Mouse (Mus musculus): ENCODE measurements around the gene Cdc42se1. TPM values are rescaled to one million over a fixed set of nuclear protein-coding genes. Genes with fewer than 3 reads are reported as not detected.

Cdc42se1 gene
- polyA plus RNA-seq, 1 experiment from 2014 or later = 104 TPM

- TF ChIP-seq CTCF (IDR thresholded peaks at IDR 0.05) (no peak), EP300 (IDR thresholded peaks at IDR 0.05) (peak; percentile 70; the same call in 1 of the 2 replicates)
- Histone ChIP-seq H3K27me3 (replicated peaks; ENCODE audit: insufficient read depth, low read length) (no peaks in the 10 kb centered on the region), H3K27ac (ENCODE audit: low read length) (peak overlapping the region; percentile 94), H3K9ac (replicated peaks; ENCODE audit: low read depth) (peak overlapping the region; percentile 66; the same call in 1 of the 2 replicates), H3K9me3 (ENCODE audit: low read length) (no peaks in the 10 kb centered on the region), H3K36me3 (ENCODE audit: insufficient read depth, low read length) (no peaks in the 10 kb centered on the region), H3K4me1 (ENCODE audit: insufficient read depth, low read depth, low read length) (peaks cover 11% of the 10 kb centered on the region; the same call in 1 of the 2 replicates), H3K4me2 (replicated peaks; ENCODE audit: low read depth, low read length) (peak overlapping the region; percentile 74), H3K4me3 (ENCODE audit: low read depth, low read length) (peak overlapping the region; percentile 77)
- DNase-seq (ENCODE audit: low spot score) = peak; percentile 67
- ATAC-seq = no peak
- 12% methylated on average over 8 of the region's 8 CpGs for whole genome bisulfite sequencing
Observed at GRCm38 (mm10) chr3:95280747-95281146, 52.2 kb downstream of the Cdc42se1 start.

DNA sequence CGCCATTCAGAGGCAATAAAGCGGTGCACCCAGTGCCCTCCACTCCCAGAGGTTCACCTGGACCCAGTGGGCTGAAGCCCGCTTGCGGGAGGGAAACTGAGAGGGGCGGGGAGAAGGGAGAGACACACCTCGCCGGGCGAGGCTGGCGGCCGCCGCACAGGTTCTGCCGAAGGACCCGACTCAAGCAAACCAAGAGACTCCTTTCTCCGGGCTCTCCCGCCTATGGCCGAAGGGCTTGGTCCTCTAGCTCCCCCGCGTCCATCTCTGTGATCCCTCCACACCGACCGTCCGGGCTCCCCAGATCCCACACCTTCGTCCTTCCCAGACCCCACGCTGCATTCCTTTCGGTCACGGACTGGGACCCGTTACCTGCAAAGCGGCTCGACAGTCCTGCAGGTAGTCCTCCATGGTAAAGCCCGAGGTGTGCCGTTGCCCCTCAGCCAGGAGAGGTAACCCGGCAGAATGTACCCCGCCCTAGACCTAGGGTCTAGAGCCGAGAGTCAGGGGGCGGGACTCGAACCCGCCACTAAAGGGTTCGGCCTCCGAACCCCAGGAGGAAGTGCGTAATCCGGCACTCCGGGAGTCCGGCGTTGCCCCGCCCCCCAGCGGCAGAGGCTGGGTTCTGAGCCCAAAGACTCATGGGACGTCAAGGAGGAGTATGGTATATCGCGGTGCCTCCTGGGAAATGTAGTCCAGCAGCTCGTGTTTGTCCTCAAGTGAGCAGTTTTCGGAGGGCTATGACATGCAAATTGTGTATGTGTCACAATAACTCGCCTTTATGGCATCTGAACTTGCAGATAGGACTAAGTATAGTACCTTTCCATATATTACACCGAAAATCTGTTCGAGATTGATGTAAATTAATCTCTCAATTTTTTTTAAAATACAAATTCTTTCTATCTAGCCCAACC is 52.9 kb downstream of the Cdc42se1 start, which contains the start of the genes Mindy1 and Prune1:
TSS of gene Mindy1 (plus strand) at position 130 of the 911 bp plus-strand sequence.
TSS of gene Prune1 (minus strand) at position 861 of the 911 bp plus-strand sequence.
- Histone ChIP-seq H3K36me3 (ENCODE audit: insufficient read depth, low read length) (no peaks in the 10 kb centered on the region), H3K4me2 (replicated peaks; ENCODE audit: low read depth, low read length) (peak within 1 kb of the TSS; percentile 74), H3K27ac (ENCODE audit: low read length) (peak within 1 kb of the TSS; percentile 99), H3K4me3 (ENCODE audit: low read depth, low read length) (peak within 1 kb of the TSS; percentile 77), H3K9me3 (ENCODE audit: low read length) (no peaks in the 10 kb centered on the region), H3K27me3 (replicated peaks; ENCODE audit: insufficient read depth, low read length) (no peaks in the 10 kb centered on the region), H3K4me1 (ENCODE audit: insufficient read depth, low read depth, low read length) (peaks cover 16% of the 10 kb centered on the region; the same call in 1 of the 2 replicates), H3K9ac (replicated peaks; ENCODE audit: low read depth) (peak within 1 kb of the TSS; percentile 86)
- peak; percentile 88 for ATAC-seq
- peak; percentile 99 for DNase-seq (ENCODE audit: low spot score)
- TF ChIP-seq CTCF (IDR thresholded peaks at IDR 0.05) (peak; percentile 56), EP300 (IDR thresholded peaks at IDR 0.05) (no peak)
- 2% methylated on average over 53 of the region's 53 CpGs for WGBS

DNA sequence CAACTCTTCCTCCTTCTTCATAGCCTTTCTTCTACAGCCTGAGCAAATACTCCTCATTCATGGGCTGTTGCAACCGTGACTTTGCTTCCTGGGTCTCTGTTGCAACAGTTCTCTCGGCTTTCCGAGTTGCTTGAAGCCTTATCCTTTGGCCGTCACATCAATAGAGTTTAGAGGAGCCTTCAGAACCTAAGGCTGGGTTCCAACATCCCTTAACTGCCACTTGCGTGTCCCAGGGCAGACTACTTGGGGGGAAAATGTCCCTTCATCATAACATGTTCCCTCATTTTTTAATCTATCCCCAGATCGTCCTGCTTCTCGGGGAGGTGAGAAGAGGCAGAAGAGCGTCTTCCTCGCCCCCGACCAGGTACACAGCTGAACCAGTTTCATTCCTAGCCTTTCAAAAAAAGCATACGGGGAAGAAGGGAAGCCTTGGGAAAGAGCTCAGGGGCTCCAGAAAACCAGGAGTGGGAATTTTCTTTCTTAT is 53.9 kb downstream of the Cdc42se1 start:
- under 1% methylated on average over 11 of the region's 11 CpGs for WGBS
- 0 out of 2 replicates have a peak, but pooled peaks cover under 1% of the 10 kb centered on the region for H3K36me3 ChIP-seq (ENCODE audit: insufficient read depth, low read length)
- DNase-seq (ENCODE audit: low spot score) (peak; percentile 95), ATAC-seq (peak; percentile 58)
- peak overlapping the region; percentile 99 for H3K27ac ChIP-seq (ENCODE audit: low read length)
- H3K4me2 ChIP-seq (replicated peaks; ENCODE audit: low read depth, low read length) = peak overlapping the region; percentile 74
- no peaks in the 10 kb centered on the region for H3K27me3 ChIP-seq (replicated peaks; ENCODE audit: insufficient read depth, low read length)
- peak overlapping the region; percentile 77 for H3K4me3 ChIP-seq (ENCODE audit: low read depth, low read length)
- TF ChIP-seq EP300 (IDR thresholded peaks at IDR 0.05) (peak; percentile 73), CTCF (IDR thresholded peaks at IDR 0.05) (no peak)
- peaks cover 19% of the 10 kb centered on the region; the same call in 1 of the 2 replicates for H3K4me1 ChIP-seq (ENCODE audit: insufficient read depth, low read depth, low read length)
- H3K9me3 ChIP-seq (ENCODE audit: low read length) = no peaks in the 10 kb centered on the region
- peak overlapping the region; percentile 86 for H3K9ac ChIP-seq (replicated peaks; ENCODE audit: low read depth)

GRCm38 (mm10) chr3:95282865-95283588 is 54.5 kb downstream of the Cdc42se1 start:
- H3K4me2 ChIP-seq (replicated peaks; ENCODE audit: low read depth, low read length) = peak overlapping the region; percentile 74
- peak overlapping the region; percentile 86 for H3K9ac ChIP-seq (replicated peaks; ENCODE audit: low read depth)
- H3K27ac ChIP-seq (ENCODE audit: low read length) = peak overlapping the region; percentile 99
- no peaks in the 10 kb centered on the region for H3K27me3 ChIP-seq (replicated peaks; ENCODE audit: insufficient read depth, low read length)
- H3K4me1 ChIP-seq (ENCODE audit: insufficient read depth, low read depth, low read length) = peaks cover 19% of the 10 kb centered on the region; the same call in 1 of the 2 replicates
- WGBS = under 1% methylated on average over 50 of the region's 51 CpGs
- peaks cover 6% of the 10 kb centered on the region; the same call in 1 of the 2 replicates for H3K36me3 ChIP-seq (ENCODE audit: insufficient read depth, low read length)
- peak; percentile 78 for ATAC-seq
- H3K9me3 ChIP-seq (ENCODE audit: low read length) = no peaks in the 10 kb centered on the region
- H3K4me3 ChIP-seq (ENCODE audit: low read depth, low read length) = peak overlapping the region; percentile 77
- TF ChIP-seq CTCF (IDR thresholded peaks at IDR 0.05) (peak; percentile 64), EP300 (IDR thresholded peaks at IDR 0.05) (no peak; the same call in 1 of the 2 replicates)
- peak; percentile 93 for DNase-seq (ENCODE audit: low spot score)

- Histone ChIP-seq H3K27ac (ENCODE audit: low read length) (peak overlapping the region; percentile 99), H3K4me2 (replicated peaks; ENCODE audit: low read depth, low read length) (peak overlapping the region; percentile 74), H3K27me3 (replicated peaks; ENCODE audit: insufficient read depth, low read length) (no peaks in the 10 kb centered on the region), H3K9me3 (ENCODE audit: low read length) (no peaks in the 10 kb centered on the region), H3K9ac (replicated peaks; ENCODE audit: low read depth) (peak overlapping the region; percentile 86), H3K4me3 (ENCODE audit: low read depth, low read length) (peak overlapping the region; percentile 77), H3K4me1 (ENCODE audit: insufficient read depth, low read depth, low read length) (peaks cover 19% of the 10 kb centered on the region; the same call in 1 of the 2 replicates), H3K36me3 (ENCODE audit: insufficient read depth, low read length) (peaks cover 10% of the 10 kb centered on the region; the same call in 1 of the 2 replicates)
- ATAC-seq = no peak
- 3% methylated on average over 7 of the region's 7 CpGs for WGBS
- TF ChIP-seq CTCF (IDR thresholded peaks at IDR 0.05) = no peak
- TF ChIP-seq EP300 (IDR thresholded peaks at IDR 0.05) = no peak
- peak; percentile 53 for DNase-seq (ENCODE audit: low spot score)
Observed at GRCm38 (mm10) chr3:95283589-95283941, 55.0 kb downstream of the Cdc42se1 start.

Data from lung, postnatal 0 days (tissue).